Mouse (Mus musculus) limb, embryonic 12.5 days (tissue): ENCODE measurements around the gene Wfs1. TPM values are rescaled to one million over a fixed set of nuclear protein-coding genes. Genes with fewer than 3 reads are reported as not detected.

Source experiments
- ATAC-seq: fragments of 200-750 bp; cut with Nextera tagmentation; 2 replicates; pipeline ENCODE4 v1.8.0; 2017; ENCODE audit warnings: low read depth, moderate TSS enrichment; ENCODE audit not compliant: insufficient number of reproducible peaks, insufficient read depth, low FRiP score, low TSS enrichment
- H3K27ac ChIP-seq: fragments of 300-500 bp; sonication (generic); 2 replicates; pipeline ENCODE4 v1.5.1; 2016; ENCODE audit warnings: mild to moderate bottlenecking, moderate library complexity
- H3K27me3 ChIP-seq: fragments of 300-500 bp; sonication (generic); 2 replicates; pipeline ENCODE4 v1.6.1; 2016; ENCODE audit warnings: mild to moderate bottlenecking, moderate library complexity
- H3K36me3 ChIP-seq: fragments of 300-500 bp; sonication (generic); 2 replicates; pipeline ENCODE4 v1.6.1; 2016; ENCODE audit warnings: mild to moderate bottlenecking, moderate library complexity
- H3K4me1 ChIP-seq: fragments of 300-500 bp; sonication (generic); replicated peaks from 2 replicates; pipeline ENCODE4 v1.6.1; 2016
- H3K4me2 ChIP-seq: fragments of 300-500 bp; sonication (generic); 2 replicates; pipeline ENCODE4 v1.6.1; 2016; ENCODE audit warnings: mild to moderate bottlenecking, moderate library complexity
- H3K4me3 ChIP-seq: fragments of 300-500 bp; sonication (generic); replicated peaks from 2 replicates; pipeline ENCODE4 v1.5.1; 2016; ENCODE audit warnings: mild to moderate bottlenecking
- H3K9ac ChIP-seq: fragments of 300-500 bp; sonication (generic); replicated peaks from 2 replicates; pipeline ENCODE4 v1.6.1; 2016; ENCODE audit warnings: mild to moderate bottlenecking, moderate library complexity
- H3K9me3 ChIP-seq: fragments of 300-500 bp; sonication (generic); 2 replicates; pipeline ENCODE4 v1.6.1; 2016; ENCODE audit warnings: mild to moderate bottlenecking, moderate library complexity
- WGBS: fragments of 180-500 bp; shearing (Covaris S2); methylation state at CpG from one replicate; pipeline ENCODE4 v1.1.7; 2016; 5-methylcytosine and 5-hydroxymethylcytosine counted together
- polyA plus RNA-seq: library from polyadenylated mRNA; unstranded; fragments of >200 nt; fragmentation: Nextera tagmentation; extraction: Ambion mirVana; gene quantifications from 2 replicates; pipeline ENCODE4 v1.2.1, GENCODE M21; 2016

Wfs1 gene
- 7.5 and 8.0 TPM in 2 replicates for polyA plus RNA-seq

DNA sequence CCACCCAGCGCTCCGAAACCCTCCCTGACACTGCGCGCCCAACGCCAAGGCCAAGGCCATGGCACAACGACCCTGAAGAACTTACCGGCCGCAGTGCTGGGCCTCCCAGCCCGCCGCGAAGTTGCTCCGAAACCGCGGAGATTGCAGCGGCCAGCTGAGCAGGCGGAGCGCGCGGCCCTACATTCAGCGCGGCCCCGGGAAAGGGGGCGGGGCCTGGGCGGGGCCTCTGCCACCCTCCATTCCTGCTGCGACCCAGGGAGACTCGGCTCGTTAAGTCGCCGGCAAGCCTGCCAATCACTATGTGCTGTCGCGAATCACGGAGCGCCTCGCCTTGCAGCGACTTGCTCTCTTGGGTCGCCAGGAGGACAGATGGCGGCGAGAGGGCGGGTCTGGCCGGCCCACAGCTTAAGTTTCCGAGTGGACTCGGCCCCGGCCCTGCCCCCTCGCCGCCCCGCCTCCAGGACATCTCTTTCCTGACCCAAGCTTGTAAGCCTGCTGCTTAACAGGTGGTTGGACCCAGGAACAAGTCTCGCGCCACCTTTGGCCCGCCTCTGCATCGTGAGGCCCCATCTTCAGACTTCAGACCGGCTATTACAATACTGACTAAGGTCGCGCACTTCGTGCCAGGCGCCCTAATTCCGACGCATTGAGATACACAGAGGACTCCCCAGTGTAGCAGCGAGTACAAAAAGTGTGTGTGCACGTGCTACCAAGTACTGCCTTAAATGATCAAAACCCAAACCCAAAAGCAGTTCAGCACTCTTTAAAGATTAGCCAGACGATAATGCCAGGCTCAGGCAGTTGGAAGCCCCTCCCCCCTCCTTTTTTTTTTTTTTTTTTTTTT is at the start of gene Wfs1:
TSS of gene Wfs1 (minus strand) at position 425 of the 844 bp plus-strand sequence.
- WGBS = under 1% methylated on average over 60 of the region's 60 CpGs
- H3K27ac ChIP-seq = no peak within 1 kb of the TSS; the same call in 1 of the 2 replicates
- peaks cover 3% of the 10 kb centered on the region; the same call in 1 of the 2 replicates for H3K27me3 ChIP-seq
- H3K4me2 ChIP-seq = peak within 1 kb of the TSS; percentile 94
- peak within 1 kb of the TSS; percentile 77 for H3K9ac ChIP-seq
- H3K36me3 ChIP-seq = no peaks in the 10 kb centered on the region
- no peaks in the 10 kb centered on the region for H3K9me3 ChIP-seq
- peak; percentile 97 for ATAC-seq
- H3K4me1 ChIP-seq = peaks cover 15% of the 10 kb centered on the region
- H3K4me3 ChIP-seq = peak within 1 kb of the TSS; percentile 69

DNA sequence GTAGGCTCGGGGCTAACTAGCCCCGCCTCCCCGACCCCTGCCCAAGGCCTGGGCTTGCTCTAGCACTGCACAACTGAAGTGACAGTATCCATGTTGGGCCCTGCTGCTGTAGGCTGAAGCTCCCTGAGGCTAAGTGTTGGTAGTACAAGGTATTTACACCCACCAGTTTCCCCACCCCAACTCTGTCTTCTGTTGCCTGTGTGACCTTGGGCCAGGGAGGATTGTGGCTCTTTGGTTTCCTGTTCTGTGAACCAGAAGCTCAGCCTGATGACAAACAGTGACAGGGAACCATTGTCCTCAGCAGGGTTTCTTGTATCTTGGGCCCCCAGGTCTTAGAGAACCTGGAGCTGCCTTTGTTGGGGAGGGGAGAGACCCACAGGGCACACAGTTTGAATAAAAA is 47.9 kb upstream of the Wfs1 start:
- ATAC-seq = no peak
- Histone ChIP-seq H3K4me1 (no peaks in the 10 kb centered on the region), H3K27me3 (peaks cover 37% of the 10 kb centered on the region), H3K4me2 (no peak overlapping the region), H3K4me3 (no peak overlapping the region), H3K9ac (no peak overlapping the region), H3K9me3 (no peaks in the 10 kb centered on the region), H3K27ac (no peak overlapping the region), H3K36me3 (no peaks in the 10 kb centered on the region)
- WGBS = 70% methylated on average over 3 of the region's 3 CpGs

- H3K4me2 ChIP-seq = no peak overlapping the region
- H3K4me1 ChIP-seq = no peaks in the 10 kb centered on the region
- H3K9ac ChIP-seq = no peak overlapping the region
- H3K4me3 ChIP-seq = no peak overlapping the region
- H3K27me3 ChIP-seq = peaks cover 37% of the 10 kb centered on the region
- ATAC-seq = no peak
- H3K27ac ChIP-seq = no peak overlapping the region
- H3K9me3 ChIP-seq = no peaks in the 10 kb centered on the region
- WGBS = 83% methylated on average over 6 of the region's 6 CpGs
- H3K36me3 ChIP-seq = no peaks in the 10 kb centered on the region
These were observed 46.9 kb upstream of the Wfs1 start for GRCm38 (mm10) chr5:37035896-37036295.

DNA sequence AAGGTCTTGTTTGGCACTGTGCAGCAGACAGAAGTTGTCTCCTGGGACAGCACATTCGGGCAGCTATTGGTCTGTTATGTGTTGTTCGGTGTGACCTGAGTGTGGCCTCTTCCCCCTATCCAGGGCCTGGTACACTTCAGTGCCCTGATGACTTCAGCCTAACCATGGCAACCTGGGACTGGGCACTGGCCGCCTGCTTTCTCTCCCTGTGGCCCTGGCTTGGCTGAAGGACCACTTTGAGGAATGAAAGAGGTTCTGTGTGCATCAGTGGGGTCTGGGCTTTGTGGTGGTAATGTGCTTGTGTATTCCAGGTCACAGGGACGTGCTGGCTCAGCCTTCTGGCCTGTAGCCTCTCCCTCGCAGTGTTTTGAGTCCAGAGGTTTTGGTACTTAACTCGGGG is 46.2 kb upstream of the Wfs1 start:
- Histone ChIP-seq H3K27me3 (peaks cover 38% of the 10 kb centered on the region), H3K9ac (no peak overlapping the region), H3K4me2 (no peak overlapping the region), H3K4me3 (no peak overlapping the region), H3K27ac (no peak overlapping the region), H3K36me3 (no peaks in the 10 kb centered on the region), H3K4me1 (no peaks in the 10 kb centered on the region), H3K9me3 (no peaks in the 10 kb centered on the region)
- no peak for ATAC-seq
- WGBS = 78% methylated on average over 6 of the region's 6 CpGs

GRCm38 (mm10) chr5:37030753-37031152 is 41.7 kb upstream of the Wfs1 start:
- no peak overlapping the region for H3K4me2 ChIP-seq
- no peak overlapping the region for H3K4me3 ChIP-seq
- H3K36me3 ChIP-seq = no peaks in the 10 kb centered on the region
- H3K27me3 ChIP-seq = peaks cover 82% of the 10 kb centered on the region
- H3K27ac ChIP-seq = no peak overlapping the region
- no peak overlapping the region for H3K9ac ChIP-seq
- H3K4me1 ChIP-seq = peaks cover 14% of the 10 kb centered on the region
- WGBS = 50% methylated on average over 9 of the region's 9 CpGs
- H3K9me3 ChIP-seq = no peaks in the 10 kb centered on the region
- no peak for ATAC-seq

DNA sequence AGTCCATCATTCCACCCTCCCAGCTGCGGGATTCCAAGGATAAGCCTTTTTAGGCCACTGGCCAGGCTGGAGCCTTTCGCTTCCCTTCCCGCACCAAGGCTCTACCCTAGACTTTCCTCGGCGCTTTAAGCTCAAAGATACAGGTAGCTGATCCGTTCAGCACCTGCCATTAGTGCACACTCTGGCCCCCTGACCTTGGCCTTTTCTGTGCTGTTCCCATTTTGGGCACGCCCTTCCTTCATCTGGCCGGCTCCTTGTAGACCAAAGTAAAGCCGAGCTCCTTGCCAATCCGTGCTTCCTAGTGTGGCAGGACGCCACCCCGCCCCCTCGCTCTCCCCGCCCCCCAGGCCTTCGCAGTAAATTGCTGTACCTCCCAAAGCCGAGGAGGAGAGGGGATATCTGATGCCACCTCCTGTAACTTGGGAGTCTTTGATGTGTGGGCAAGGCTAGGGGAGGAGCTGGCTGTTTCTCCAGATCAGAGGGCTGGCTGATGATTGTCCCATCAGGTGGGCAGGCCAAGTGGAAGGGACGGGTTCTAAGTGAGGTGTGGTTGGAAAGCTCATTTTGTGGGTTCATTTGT is 40.4 kb upstream of the Wfs1 start:
- peaks cover 14% of the 10 kb centered on the region for H3K4me1 ChIP-seq
- H3K4me3 ChIP-seq = peak overlapping the region; percentile 58
- no peak overlapping the region for H3K27ac ChIP-seq
- peak overlapping the region; percentile 99 for H3K4me2 ChIP-seq
- peaks cover 84% of the 10 kb centered on the region for H3K27me3 ChIP-seq
- no peaks in the 10 kb centered on the region for H3K36me3 ChIP-seq
- ATAC-seq = no peak
- WGBS = 2% methylated on average over 17 of the region's 17 CpGs
- H3K9me3 ChIP-seq = no peaks in the 10 kb centered on the region
- no peak overlapping the region for H3K9ac ChIP-seq

- Histone ChIP-seq H3K9ac (no peak overlapping the region; the same call in 1 of the 2 replicates), H3K4me1 (peaks cover 14% of the 10 kb centered on the region), H3K4me2 (peak overlapping the region; percentile 99), H3K36me3 (no peaks in the 10 kb centered on the region), H3K27me3 (peaks cover 91% of the 10 kb centered on the region), H3K9me3 (no peaks in the 10 kb centered on the region), H3K27ac (no peak overlapping the region), H3K4me3 (peak overlapping the region; percentile 58)
- WGBS = under 1% methylated on average over 70 of the region's 72 CpGs
- peak; percentile 54; the same call in 1 of the 2 replicates for ATAC-seq
These were observed 39.7 kb upstream of the Wfs1 start for GRCm38 (mm10) chr5:37028486-37029311.

DNA sequence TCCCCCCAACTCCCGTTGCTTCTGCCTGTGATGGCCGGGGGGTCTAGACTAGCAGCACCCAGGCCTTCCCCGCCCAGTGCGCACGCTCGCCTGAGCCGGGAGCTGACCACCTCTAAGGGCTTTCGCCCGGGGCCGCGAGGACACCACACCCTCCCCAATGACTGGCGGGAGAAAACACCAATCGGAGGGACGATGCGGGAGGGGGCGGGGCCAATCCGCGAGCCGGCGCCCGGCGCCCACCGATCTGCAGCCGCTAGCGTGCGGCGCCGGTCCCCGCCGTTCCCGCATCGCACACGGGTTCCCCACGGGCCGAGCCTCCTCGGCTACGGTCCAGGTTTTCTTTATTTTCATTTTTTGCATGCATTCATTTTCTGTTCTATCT is 39.1 kb upstream of the Wfs1 start:
- no peaks in the 10 kb centered on the region for H3K36me3 ChIP-seq
- whole genome bisulfite sequencing = 1% methylated on average over 37 of the region's 37 CpGs
- peak overlapping the region; percentile 58 for H3K4me3 ChIP-seq
- H3K4me2 ChIP-seq = peak overlapping the region; percentile 99
- ATAC-seq = 0 out of 2 replicates have a peak, but pooled peaks have one; percentile 78
- peaks cover 14% of the 10 kb centered on the region for H3K4me1 ChIP-seq
- H3K27ac ChIP-seq = no peak overlapping the region
- H3K9ac ChIP-seq = no peak overlapping the region
- peaks cover 92% of the 10 kb centered on the region for H3K27me3 ChIP-seq
- no peaks in the 10 kb centered on the region for H3K9me3 ChIP-seq

- ATAC-seq = no peak
- Histone ChIP-seq H3K27me3 (peaks cover 89% of the 10 kb centered on the region), H3K36me3 (no peaks in the 10 kb centered on the region), H3K27ac (no peak overlapping the region), H3K4me2 (peak overlapping the region; percentile 99), H3K9ac (no peak overlapping the region), H3K4me3 (peak overlapping the region; percentile 58), H3K9me3 (no peaks in the 10 kb centered on the region), H3K4me1 (peaks cover 14% of the 10 kb centered on the region)
- WGBS = 16% methylated on average over 13 of the region's 13 CpGs
These were observed 38.7 kb upstream of the Wfs1 start for GRCm38 (mm10) chr5:37027701-37028100.

DNA sequence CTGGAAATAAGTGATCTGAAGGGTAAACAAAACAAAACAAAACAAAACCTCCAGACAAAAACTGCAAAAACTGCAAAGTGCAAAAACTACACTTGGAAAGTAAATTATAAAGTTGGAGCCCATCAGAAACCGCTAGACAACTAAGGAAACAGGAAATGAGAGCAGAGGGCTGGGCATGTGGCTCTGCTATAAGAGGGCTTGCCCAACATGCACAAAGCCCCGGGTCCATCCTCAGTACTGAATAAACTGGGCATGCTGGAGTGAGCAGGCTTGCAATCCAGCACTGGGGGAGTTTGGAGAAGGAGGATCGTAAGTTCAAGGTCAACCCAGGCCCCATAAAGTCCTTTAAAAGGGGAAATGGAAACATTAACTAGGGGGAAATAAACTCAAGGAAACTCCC is 28.2 kb upstream of the Wfs1 start:
- H3K36me3 ChIP-seq = no peaks in the 10 kb centered on the region
- no peak overlapping the region for H3K9ac ChIP-seq
- no peak for ATAC-seq
- H3K27ac ChIP-seq = no peak overlapping the region
- H3K9me3 ChIP-seq = no peaks in the 10 kb centered on the region
- peaks cover 11% of the 10 kb centered on the region for H3K27me3 ChIP-seq
- 70% methylated on average over 3 of the region's 3 CpGs for WGBS
- H3K4me3 ChIP-seq = no peak overlapping the region
- H3K4me1 ChIP-seq = no peaks in the 10 kb centered on the region
- no peak overlapping the region for H3K4me2 ChIP-seq
